Mouse (Mus musculus) right cerebral cortex, postnatal 14 days (tissue): Measurements from ENCODE around the gene Rgs7.

Experiments
- DNase-seq: peaks from one replicate; pipeline ENCODE4 v3.0.0; 2022

Gene Rgs7

DNA sequence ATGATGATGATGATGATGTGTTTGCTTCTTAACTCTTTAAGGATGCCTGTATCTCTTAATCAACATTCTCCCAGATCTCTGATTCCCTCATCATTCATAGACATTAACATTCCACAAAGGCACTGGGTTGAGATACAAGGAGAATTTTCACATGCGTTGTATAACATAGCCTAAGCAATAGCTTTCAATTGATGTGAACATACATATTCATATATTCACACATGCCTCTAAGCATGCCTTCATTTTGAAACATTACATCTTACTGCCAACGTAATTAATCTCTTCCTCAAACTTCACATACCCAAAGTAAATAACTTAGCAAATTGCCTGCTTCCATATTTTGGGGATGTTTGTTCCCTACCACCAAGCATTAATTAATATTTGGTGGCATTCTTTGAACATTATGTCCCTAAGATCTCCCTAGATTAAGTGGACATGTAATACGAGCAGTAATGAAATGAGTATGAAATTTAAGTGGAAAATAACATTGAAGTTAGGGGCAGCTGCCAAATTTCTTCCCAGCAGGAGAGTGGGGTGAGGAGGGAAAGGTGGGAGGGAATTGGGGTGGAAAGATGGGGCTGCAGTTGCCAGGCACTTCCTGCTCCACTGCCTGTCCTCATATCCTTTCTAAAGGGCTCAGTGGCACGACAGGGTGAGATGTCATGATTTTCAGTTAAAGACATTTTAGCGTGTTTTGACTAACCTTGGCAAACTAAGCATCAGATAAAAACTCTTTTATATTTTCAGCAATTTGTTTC, 317.2 kb downstream of the Rgs7 start:
- DNase-seq = no peak

DNA sequence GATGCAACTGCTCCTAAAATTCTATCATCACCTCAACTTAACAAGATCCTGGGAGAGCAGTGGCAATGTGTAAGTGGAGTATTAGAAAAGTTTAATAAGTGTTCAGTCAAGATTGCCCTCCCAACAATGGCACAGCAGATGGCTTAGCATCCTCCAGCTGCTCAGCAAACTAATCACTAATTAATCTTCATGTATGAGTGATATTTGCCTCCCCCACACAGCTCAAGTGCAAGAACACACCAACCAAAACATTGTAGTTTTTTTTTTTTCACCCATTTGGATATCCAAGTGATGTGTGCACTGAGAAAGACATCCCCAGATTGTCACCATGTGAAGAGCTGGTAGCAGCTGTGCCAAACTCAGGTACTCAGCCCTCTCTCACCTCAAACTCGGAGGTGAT, 336.8 kb downstream of the Rgs7 start:
- no peak for DNase-seq

DNA sequence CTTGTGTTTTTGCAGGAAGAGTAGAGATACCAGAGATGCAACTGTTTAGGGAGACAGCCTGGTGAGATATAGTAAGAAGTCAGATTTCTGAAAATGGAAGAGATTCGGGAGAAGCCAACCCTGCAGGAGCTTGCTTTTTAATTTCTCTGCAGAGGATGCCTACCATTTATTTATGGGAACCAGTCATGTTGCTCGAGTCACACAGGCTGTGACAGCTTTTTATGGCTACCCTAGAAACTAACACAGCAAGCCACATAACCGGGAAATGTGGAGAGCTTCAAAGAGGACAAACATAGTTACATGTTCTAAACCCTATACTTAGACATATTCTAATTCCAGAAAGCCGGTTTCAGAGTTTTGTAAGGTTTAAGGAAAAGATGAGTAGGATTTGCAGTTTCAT, 349.2 kb downstream of the Rgs7 start:
- DNase-seq = no peak

DNA sequence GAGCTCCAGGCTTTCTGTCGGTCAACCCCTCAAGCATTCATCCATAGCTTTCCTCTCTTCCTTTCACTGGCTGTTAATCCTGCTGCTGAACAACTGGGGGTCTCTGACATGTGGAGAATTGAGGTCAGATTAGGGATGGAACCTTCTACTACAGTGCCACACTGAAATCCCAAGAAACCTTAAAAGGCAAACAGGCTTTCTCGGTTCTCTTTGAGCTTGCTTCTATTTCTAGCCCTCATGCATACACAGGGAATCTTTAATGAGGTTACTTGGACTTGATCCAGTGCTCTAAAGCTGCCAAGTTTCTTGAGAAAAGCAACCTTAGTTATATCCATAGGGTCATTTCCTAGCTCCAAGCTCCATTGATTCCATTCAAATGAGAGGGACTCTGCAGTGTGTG, 363.8 kb downstream of the Rgs7 start:
- no peak for DNase-seq

DNA sequence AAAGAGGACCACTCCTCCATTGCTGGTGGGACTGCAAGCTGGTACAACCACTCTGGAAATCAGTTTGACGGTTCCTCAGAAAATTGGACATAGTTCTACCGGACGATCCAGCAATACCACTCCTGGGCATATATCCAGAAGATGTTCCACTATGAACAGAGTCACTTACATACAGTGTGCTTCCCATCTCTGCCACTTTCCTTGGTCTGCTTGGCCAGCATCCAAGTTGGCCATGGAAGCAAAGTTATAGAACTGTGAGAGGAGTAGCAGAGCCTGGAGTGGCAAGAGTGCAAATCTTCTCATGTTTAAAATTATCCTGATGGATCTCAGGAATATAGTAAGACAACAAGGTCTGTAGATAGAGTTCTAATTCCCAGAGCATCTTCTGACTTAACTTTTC, 367.9 kb downstream of the Rgs7 start:
- DNase-seq = no peak

DNA sequence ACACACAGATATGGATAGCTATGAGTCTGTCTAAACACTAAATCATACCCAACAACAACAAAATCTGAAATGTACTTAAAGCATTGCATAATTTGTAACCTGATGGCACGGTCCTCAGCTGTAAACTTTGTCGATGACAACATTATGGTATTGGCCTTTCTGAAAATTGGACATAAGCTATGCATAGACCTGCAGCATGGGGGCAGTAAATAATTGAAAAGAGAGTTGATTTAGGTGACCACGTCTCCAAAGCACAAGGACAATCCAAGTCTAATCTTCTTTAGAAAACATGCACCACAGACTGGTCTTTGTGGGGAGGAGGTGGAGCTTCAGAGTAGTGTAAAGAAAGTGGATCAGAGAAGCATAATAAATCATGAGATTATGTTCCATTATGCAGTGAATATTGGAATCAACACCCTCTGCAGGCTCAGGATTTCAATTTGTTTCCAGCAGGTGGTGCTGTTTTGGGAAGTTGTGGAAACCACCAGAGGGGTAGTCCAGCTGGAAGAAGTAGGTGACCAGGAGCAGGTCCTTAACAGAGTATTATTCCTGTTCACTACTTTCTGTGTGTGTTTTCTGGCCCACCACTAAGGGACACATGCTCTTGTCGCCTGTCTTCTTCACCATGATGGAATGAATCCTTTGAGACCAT, 373.3 kb downstream of the Rgs7 start:
- no peak for DNase-seq

DNA sequence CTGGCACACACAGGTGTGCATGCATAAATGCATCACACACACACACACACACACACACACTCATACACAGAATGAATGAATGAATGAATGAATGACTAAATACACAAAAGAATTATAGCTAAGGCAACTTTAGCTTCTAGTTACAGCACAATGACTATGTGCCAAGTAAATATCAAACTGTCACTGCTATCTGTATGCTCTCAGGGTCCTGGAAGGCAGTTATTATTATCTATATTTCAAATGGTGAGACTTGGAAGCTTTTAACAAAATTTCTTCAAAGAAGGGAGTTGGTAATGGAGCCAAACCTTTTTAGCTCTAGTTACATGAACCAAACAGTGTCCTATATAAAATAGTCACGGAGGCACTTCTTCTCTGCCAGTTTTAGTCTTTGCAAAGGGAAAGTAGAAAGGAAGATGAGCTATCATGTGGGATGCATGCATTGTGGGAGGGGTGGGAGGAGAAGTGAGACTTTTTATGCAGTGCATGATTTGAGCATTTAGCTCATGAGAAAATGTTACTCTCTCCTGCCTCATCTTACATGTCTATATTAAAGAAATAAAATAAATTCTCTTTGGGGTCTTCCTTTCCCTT, 383.9 kb downstream of the Rgs7 start:
- DNase-seq = no peak

DNA sequence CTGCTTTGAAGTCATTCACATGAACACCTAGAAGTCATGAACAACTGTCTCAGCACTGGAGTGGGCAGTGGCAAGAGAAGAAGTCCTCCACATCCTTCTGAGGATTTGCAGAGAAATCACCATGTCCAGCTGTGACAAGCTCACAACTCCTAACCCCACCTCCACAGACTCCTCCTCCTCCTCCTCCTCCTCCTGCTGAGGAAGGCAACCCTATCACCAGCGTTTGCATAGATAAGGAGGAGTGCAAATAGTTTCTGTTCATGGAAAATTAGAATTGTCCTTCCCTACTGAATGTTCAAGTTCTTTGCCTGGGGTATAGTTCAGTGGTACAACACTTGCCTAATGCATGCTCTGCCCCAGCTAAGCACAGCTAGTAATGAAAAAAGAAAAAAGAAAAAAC, 386.0 kb downstream of the Rgs7 start:
- no peak for DNase-seq

DNA sequence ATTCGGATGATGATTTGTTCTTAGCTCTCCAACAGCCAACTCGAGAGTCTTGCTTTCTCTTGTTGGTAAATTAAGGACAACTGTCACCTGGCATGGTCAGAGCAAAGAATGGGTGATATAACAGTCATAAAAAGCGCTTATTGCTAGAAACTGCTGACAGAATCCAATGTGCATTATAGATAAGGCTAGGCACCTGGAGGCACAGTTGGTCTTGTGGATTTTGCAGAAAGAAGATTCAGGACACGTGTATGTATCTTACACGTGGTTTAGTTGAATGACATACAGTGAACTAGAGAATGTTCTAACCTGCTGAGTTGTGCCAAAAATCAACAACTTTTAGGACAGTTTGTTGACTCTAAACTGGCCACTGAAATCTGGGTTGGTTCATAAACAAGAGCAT, 386.9 kb downstream of the Rgs7 start:
- DNase-seq = no peak

DNA sequence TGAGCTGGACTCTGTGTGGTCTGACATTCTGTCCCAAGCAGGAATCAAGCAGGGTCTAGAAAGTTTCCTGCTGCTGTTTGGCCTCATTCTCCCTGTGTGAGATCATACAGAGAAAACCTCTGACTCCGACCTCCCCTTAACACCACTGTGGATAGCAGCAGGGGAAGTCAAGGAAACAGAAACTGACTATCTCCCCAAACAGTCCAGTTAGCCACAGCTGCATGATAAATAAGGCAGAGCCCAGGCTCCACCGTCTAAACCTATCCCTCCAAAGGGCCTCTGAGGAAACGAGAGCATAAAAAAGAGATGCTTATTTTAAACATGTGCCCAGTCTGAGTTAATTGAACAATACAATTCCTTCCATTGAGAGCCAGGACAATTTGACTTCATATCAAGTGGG, 395.3 kb downstream of the Rgs7 start:
- no peak for DNase-seq

DNA sequence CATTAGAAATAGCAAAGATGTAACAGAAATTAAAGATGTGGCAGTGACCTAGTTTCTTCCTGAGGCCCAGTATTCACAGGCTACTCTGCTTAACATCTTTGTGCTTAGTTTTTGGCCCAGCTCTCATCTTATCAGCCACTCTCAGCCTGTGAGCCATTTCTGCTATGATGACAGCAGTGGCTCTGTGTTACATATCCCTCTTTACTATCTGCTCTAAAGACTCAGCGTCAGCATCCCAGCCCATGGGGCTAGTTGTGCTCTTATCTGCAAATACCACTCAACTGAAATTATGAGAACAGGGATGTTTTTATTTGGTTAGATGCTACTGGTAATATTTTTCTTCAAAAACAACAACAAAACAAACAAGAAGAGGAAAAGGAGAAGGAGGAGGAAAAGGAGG, 410.2 kb downstream of the Rgs7 start:
- no peak for DNase-seq

DNA sequence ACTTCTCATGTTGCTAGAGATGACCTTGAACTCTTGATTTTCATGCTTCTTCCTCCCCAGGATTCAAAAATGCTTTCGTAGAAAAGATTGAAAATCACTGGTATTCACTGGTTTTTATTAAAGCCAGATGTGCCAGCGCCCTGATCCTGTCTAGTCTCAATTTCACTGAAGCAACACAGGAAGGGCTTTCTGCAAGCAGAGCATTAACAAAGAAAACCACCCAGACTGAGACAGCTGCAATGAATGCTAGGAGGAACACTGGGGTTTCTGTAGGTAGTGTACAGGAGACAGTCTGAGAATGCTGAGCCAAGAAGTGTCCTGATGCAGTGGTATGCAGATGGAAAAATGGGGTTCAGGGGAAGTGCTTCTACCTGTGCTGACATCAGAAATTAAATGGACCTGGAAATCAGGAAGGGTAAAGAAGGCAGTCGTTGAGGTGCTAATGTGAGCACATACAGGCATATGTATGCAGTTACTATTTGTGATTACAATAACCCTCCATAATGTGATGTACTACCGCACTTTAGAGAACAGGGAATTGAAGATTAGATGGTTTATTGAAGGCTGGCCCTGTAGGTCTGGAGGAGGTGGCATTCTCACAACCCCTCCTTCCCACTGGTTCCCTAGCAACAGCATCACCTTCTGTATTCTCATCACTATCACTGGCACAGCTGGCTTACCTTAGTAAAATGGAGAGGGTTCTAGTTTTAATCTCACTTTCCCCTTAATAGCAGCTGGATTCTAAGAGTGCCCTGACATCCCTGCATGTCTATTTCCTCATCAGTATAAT, 412.3 kb downstream of the Rgs7 start:
- DNase-seq = no peak

DNA sequence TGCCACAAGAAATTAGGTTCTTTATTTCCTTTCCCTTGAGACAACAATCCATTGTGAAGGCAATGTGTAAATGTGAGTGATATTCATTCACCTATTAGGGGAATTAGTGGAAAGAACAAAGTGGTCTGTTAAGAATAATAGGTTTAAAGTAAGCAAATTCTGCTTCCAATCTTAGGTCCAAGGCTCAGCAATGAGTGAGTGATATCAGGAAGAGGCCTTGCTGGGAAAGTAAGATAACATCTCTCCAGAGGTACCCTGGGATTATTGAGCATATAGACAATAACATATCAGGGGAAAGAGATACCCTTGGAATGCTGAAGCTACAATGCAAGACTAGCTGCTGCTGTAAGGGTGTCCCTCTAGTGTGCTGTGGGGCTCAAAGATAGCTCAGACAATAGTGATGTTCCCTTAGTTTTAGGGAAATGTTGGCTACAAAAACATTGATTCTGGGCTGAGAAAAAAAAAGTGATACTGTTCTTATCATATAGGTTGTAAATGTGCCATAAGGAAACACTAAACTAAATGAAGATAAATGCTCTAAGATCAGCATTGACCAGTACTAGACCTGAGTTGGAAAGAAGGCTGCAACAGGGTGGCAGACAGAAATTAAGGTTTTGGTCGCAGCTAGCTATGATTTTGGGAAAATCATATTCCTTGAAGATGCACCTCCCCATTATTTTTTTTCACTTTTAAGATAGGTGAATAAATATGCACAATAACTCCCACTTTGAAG, 418.6 kb downstream of the Rgs7 start:
- DNase-seq = no peak

DNA sequence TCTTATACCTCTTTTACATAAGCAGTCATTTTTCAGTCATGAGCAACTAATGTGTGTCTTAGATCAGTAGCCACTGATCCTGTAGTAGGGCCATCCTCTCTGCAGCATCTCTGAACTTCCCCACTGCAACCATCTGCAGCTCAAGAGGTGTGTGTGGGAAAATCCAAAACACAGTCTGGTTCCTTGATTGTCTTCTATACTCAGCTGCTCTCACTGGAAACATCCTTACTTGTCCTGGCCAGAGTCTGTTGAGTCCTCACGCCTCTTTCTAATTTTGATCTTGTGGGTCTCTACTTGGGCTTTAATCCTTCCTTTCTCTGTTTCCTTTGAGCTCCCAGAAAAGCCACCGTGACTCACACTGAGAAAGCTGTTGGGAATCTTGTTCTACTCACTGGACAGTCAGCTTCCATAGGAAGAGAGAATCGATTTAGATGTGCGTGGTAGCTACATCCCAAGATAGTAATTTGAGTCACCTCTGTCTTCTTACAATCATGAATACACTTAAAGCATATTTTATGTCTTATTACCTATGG, 422.5 kb downstream of the Rgs7 start:
- no peak for DNase-seq

DNA sequence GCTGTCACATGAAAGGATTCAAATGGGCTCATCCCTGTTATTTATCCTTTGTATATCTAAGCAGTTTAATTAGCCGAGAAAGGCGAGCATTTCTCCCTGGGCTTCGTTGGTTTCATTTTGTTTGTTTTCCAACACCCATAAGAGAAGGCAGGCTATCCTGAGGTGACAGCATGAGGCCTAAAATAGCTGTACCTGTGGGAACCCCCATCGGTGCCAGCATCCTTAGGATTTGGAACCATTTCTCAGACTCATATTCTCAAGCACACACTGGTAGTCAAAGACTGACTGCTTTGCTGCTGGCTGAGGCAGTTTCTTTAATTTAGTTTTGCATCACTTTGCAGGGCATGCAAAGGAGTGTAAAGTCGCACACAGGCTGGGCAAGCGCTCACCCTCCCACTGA, 443.2 kb downstream of the Rgs7 start:
- no peak for DNase-seq

DNA sequence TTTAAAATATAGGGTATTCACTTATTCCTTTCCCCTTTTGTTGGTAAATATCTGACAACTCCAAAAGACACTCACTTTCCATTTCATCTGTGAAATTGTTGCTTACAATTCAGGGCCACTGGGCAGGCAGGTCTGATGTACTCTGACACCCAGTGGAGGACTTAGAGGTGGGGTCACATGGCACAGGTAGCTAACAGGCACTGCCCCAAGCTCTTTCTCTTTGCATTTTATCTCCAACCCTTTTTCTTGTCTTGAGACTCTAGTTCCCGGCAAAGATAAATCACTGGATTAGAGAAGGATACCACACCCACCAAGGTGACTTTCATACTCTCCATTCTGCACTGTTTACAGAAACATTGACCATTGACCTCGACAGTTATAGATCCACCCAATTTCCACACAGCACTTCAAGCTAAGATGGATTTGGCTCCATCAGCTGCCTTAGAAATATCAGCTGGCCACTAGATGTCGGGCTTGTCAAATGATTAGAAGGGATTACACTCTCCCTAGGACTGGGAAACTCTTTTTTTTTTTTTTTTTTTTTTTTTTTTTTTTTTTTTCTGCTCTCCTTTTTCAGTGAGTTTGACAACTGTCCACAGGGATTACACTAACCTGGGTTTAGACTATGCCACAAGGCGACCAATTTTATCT, 451.0 kb downstream of the Rgs7 start:
- DNase-seq = peak; percentile 60

DNA sequence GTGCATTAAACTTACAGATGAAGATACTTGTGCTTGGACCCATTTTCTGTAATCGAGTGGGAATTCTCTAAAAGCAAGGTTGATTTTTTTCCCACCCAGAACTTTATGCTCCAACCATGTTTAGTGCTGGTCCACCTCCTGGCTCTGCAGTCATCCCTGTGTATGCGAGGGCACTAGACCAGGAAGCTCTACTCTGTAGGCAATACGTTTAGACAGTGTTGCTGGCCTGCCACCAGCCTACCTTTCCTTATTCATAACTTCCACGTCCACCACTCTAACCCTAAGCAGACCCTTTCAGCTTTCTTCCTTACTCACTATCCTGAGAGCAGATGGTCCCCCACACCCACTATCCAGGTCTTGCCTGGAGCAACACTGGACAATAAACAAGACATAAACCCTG, 452.3 kb downstream of the Rgs7 start:
- DNase-seq = no peak

DNA sequence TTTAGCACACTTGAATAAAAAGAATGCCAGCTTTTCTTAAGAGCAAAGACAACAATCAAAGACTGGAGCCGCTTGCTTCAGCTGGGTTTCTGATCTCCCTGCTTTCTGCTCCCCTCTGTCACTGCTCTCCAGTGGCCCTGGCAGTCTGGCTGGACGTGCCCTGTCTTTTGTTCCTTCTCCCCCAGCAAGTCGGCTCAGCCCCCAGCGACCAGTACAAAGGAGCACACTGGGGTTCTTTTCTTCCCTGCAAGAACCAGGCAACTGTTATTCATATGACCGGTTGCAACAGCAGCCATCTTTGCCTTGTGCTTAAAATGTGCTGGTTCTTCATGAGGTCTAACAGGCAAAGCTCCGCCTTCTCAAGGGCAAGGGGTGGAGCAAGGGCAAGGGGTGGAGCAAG, 452.7 kb downstream of the Rgs7 start:
- no peak for DNase-seq

DNA sequence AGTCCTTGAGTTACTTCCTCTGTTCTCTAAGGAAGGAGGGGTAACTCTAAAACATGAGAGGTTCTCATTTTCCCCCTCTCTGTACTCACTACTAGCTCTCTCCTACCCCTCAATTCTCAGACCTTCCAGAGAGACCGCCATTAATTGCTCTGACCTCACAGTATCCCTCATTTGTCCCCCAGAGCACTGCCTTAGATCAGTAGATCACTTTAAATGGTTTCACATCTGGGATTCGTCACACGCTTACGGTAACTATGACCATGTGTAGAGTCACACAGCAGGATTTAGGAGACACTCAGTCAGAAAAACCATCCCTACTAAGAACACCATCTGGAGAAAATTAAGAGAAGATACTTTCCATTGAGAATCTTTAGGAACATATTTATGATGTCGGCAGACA, 456.8 kb downstream of the Rgs7 start:
- DNase-seq = no peak

DNA sequence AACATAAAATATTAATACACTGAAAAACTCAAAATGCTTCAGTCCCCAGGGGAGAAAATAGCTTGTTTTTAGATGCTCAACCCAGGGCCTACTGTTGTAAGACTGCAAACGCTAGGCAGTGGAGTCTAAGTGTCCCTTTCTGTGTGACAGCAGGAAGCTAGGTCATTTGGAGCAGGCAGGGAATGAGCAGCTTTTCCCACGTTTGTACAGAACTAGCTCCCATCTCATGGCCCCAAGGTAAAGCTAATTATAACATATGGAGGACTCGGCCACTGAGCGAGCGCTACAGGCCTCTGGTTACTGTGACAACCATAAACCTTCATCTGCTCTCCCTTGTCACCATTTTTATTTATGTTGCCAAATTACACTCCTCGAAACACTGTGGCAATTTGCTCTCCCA, 460.3 kb downstream of the Rgs7 start:
- DNase-seq = no peak

DNA sequence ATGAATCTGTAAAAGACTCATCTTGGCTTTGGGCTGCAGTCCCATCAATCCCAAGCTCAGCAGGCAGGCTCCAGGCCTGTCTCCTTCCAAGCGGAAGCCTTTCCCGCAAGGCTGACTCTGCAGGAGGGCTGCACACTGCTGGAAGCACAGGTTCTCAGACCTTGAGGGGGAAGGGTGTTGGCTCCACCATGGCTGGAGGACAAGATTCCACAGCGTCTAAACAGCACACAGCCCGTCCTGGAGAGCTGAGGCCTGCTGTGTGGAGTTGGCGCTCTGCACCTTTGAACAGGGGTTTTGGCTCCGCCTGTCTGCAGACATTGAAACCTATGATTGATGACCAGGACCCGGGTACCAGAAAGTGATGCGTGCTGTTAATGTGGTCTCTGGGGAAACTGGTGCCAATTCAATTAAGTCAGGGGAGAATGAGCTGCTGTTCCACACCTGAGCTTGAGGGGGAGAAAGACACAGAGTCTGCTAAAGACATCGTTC, 463.5 kb downstream of the Rgs7 start:
- DNase-seq = no peak

DNA sequence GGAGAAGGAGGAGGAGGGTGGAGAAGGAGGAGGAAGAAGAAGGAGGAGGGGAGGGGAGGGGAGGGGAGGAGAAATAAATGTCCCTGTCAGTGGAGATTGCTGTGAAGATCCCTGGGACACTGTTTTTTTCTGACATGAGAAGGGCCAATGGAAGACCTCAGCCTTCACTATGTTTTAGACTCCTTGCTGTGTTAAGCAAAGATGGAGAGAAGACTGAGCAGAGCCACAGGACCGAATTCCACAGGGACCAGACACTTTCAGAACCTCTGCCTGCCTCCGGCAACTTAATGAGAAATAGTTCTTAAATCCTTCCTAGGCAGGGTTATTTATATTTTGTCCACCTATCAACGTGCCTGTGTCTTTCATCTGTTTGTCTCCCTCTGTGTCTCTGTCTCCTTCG, 464.0 kb downstream of the Rgs7 start:
- DNase-seq = no peak
